Mouse (Mus musculus) megakaryocyte progenitor cell, adult 5-6 weeks (primary cell): ENCODE measurements at regions not wholly inside any gene's neighbourhood (a gene's known extent, or its start where the extent isn't known, plus 50 kb on each side); places are given as distances from the start of the nearest gene placed in this dataset.
"Not testable (repeated sequence)": the region's sequence is repeated elsewhere in the genome, so short reads cannot be mapped to it uniquely, and the experiment has no call there.

ENCODE experiments used
- ATAC-seq: replicated peaks from 2 replicates; pipeline ENCODE4 v1.8.0; 2016; ENCODE audit warnings: mild to moderate bottlenecking, moderate TSS enrichment, inconsistent platforms; ENCODE audit not compliant: poor library complexity

GRCm38 (mm10) chr9:72166084-72166483, 54.4 kb upstream of the Tcf12 start:
- no peak for ATAC-seq

- ATAC-seq, result no peak
Measured at GRCm38 (mm10) chr9:72166611-72167010, 54.9 kb upstream of the Tcf12 start.

DNA sequence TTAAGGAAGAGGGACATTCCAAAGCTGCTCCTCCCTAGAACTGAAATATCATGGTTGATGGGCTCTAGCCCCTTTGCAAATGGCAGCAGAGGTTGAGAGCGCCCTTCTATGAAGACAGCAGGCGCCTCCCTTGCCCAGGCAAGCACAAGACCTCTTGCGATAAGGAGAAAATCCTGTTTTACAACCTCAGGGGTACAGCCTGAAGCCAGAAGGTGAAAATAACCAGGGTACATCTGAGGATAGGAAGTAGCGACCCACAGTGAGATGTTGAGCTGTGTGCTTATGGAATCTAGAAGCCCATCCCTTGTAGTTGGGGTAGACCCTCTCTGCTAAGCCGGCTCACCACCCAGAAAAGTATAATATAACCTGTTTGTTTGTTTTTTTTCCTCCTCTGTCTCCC, 57.6 kb upstream of the Tcf12 start:
- ATAC-seq, result no peak

DNA sequence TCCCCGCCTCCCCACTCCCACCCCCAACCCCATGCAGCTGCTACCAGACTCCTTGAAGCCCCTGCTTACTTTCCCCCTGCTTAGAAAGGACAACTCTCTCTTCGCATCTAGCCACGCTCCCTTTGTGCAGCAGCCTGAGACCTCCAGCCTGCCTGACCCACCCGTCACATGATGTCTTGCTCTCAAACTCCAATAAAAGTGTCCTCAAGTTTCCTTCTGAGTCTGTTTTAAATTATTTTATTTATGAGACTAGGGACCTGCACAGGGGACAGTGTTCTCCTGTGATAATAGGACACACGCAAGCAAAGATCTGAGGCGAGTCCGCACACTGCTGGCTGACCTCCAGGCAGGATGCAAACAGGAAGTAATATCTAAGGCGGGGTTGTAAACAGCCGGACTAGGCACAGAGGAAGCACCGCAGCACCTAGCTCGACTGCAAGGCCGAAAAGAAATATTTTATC, 58.1 kb upstream of the Tcf12 start:
- ATAC-seq, result peak; percentile 94

- ATAC-seq, result no peak
Measured at GRCm38 (mm10) chr9:72170235-72170634, 58.6 kb upstream of the Tcf12 start.

DNA sequence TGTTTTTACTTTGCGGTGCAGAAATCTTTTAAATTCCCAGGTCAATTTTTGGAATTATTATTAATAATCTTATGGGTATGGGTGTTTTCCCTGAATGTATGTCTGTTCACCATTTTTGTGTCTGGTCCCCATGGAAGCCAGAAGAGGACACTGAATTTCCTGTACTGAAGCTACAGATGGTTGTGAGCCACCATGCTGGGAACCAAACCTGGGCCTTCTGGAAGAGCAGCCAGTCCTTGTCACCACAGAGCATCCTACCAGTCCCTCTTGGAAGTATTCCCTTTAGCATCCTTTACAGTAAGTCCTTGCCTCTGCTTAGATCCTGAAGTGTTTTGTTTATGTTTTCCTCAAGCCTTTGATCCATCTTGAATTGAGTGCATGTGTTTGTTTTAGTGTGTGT, 60.7 kb upstream of the Tcf12 start:
- no peak for ATAC-seq

- ATAC-seq, result no peak
Measured at GRCm38 (mm10) chr9:72180972-72181371, 69.3 kb upstream of the Tcf12 start.

DNA sequence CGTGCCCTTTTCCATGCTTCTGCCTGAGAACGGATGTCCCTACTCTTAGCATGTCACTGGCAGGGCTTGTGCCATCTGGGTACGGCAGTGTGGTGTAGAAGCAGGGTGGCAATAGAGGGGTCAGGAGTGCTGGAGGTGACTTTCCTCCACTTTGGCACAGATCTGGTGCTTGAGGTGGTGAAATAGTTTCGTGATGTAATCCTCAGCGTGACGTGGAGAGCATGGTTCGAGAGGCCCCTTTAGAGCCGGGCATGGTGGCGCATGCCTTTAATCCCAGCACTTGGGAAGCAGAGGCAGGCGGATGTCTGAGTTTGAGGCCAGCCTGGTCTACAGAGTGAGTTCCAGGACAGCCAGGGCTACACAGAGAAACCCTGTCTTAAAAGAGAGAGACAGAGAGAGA, 71.7 kb upstream of the Tcf12 start:
- ATAC-seq, result no peak

- ATAC-seq, result no peak
Measured at GRCm38 (mm10) chr9:72183925-72184324, 72.3 kb upstream of the Tcf12 start.

DNA sequence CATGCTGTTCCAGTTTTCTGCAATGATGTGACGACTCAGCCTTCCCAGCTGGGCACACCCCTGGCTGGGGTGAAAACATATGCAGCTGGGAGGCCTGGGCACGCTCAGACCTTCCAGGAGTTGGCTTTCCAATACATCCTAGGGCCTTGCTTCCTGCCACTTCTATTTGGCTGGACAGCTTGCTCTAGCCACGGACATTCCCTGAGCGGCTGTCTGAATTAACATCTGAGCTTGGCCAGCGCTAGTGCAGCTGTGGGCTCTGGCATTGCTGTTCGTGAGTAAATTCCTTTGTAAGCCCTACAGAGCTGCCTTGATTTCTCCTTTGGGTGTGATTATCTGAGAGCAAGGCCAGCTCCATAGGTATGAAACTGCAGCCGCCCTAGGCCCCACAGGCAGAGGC, 78.2 kb upstream of the Tcf12 start:
- ATAC-seq, result no peak

- ATAC-seq, result no peak
Measured at GRCm38 (mm10) chr9:72190631-72191030, 79.0 kb upstream of the Tcf12 start.

DNA sequence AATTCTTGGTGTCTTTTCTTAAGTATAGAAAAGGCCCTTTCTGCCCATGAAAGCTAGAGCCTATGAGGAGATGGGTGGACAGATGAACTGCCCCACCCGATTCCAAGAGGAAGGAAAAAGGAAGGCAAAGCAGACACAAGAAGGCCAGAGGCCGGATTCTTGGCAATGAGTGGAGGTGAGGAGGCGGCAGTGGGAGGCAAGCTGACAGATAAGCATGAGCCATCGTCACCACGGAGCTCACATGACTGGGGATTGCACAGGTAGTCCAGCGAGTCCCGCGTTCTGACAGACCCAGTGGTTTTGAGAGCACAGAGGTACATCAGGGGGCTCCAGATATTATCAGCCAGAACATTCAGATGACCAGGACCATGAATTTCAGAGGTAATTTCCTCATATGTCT, 79.4 kb upstream of the Tcf12 start:
- no peak for ATAC-seq

- peak; percentile 70 for ATAC-seq
Measured at GRCm38 (mm10) chr9:72192051-72192952, 80.6 kb upstream of the Tcf12 start.

DNA sequence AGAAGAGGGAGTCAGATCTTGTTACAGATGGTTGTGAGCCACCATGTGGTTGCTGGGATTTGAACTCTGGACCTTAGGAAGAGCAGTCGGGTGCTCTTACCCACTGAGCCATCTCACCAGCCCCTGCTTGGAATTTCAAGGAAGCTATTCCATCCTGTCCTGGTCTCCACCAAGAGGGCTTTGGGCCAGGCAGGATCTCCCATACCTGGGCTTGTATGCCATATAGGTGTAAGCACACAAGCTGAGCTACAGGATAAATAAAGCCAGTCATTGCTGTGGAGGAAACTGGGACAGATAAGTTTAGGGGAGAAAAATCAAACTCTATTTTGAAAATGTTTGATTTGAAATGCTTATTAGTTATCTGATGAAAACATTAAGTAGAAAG, 81.3 kb upstream of the Tcf12 start:
- ATAC-seq, result not testable (repeated sequence)

GRCm38 (mm10) chr9:72195348-72195747, 79.3 kb upstream of the Zfp280d start:
- ATAC-seq, result no peak

- no peak for ATAC-seq
Measured at GRCm38 (mm10) chr9:72196626-72197330, 77.9 kb upstream of the Zfp280d start.

- no peak for ATAC-seq
Measured at GRCm38 (mm10) chr9:72197331-72197732, 77.3 kb upstream of the Zfp280d start.

- no peak for ATAC-seq
Measured at GRCm38 (mm10) chr9:72198976-72199375, 75.7 kb upstream of the Zfp280d start.

DNA sequence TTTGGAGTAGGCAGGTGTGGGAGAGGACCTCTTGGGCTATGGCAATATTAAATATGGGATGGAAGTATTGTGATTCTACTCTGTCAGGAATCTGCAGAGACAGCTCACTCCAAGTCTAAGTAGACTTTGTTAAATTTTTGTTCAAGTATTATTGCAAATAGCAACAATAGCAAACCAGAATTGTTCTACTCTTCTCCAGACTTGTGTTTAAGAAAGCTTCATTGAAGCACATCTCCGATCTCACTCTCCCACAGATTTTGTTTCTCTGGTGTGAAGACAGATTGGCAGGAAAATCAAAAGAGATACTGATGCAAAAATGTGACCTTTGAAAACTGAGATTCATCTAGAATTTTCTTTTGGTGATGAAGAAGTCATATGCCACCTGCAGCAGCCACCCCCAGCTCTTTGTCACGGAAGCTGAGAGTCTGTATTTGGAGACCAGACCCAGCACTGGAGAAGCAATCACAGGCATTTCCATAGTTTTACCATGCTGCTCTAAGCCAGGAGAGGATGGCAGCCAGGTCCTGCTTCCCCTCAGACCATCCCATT, 70.2 kb upstream of the Zfp280d start:
- no peak for ATAC-seq

DNA sequence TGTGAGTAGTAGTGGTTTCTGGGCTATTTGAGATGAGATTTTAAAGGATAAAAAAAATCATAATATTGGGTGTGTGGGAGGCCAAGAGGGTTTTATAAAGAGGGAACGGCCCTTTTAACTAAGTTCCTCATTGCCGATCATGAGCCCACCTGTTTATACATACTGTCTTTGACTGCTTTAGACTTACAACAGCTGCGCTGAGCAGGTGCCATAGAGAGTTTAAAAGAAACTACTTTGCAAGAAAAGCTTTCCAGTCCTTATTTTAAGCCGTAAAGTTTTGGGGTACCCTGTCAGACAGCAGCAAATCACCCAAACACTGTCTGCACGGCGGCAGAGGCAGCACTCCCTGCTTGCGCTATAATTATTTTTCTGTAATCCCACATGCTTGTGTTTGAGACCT, 68.8 kb upstream of the Zfp280d start:
- ATAC-seq, result no peak

GRCm38 (mm10) chr9:72206911-72207310, 67.7 kb upstream of the Zfp280d start:
- ATAC-seq, result no peak

GRCm38 (mm10) chr9:72208296-72208695, 66.4 kb upstream of the Zfp280d start:
- no peak for ATAC-seq
